Mouse (Mus musculus): ENCODE results near the gene Atg13. TPM values are rescaled to one million over a fixed set of nuclear protein-coding genes. Genes with fewer than 3 reads are reported as not detected.

The Atg13 gene
- total and polyA plus RNA-seq, 2 experiments from 2014 or later = 21.2 to 24.7 TPM

GRCm38 (mm10) chr2:91714921-91715320 is 4.5 kb upstream of the Atg13 start:
- no peak overlapping the region for H3K4me3 ChIP-seq (ENCODE audit: low read length)
- DNase-seq (ENCODE audit: low spot score) (no peak), ATAC-seq (no peak)
- H3K9ac ChIP-seq (replicated peaks; ENCODE audit: low read length) = no peak overlapping the region
- no peaks in the 10 kb centered on the region for H3K27me3 ChIP-seq (ENCODE audit: insufficient read depth, low read length)
- no peak for TF ChIP-seq CTCF (IDR thresholded peaks at IDR 0.05; ENCODE audit: low read depth)
- H3K36me3 ChIP-seq (ENCODE audit: insufficient read depth, low read length) = no peaks in the 10 kb centered on the region
- H3K9me3 ChIP-seq (ENCODE audit: low read length) = no peaks in the 10 kb centered on the region
- 73% methylated on average over 1 of the region's 1 CpGs for WGBS
- H3K4me1 ChIP-seq (ENCODE audit: insufficient read depth, low read length) = 0 out of 2 replicates have a peak, but pooled peaks cover 3% of the 10 kb centered on the region
- H3K27ac ChIP-seq = no peak overlapping the region
- H3K4me2 ChIP-seq (ENCODE audit: low read depth, low read length) = no peak overlapping the region

DNA sequence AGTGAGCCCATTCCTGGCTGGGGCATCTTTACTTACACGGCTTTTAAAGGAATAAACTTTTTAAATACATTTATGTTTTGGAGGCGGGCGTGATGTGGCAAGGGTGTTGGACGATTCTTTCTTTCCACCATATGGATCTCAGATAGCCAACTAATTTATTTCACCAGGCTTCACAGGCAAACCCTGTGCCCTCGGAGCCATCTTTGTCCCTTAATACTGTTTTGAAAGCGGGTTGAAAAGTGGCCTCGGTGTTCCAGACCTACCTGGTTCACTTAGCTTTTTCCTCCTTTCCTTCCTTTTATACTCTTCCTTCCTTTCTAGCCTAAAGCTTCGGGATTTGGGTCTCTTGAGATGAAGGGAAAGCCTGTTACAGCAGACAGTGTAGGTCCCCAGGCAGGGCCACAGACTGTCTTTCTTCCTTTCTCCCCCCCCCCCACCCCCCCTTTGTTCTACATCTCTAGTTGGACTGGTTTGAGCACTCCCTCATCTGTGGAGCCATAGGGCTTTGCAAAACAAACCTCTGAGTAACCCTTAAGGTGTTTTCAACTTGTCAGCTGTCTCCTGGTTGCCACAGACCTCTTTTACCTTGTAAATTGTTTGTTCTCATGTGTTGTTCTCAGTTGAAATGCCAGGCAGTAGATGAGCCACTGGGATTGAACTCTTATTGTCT is 1.0 kb upstream of the Atg13 start:
- Histone ChIP-seq H3K9me3 (ENCODE audit: low read length) (no peaks in the 10 kb centered on the region), H3K36me3 (ENCODE audit: insufficient read depth, low read length) (no peaks in the 10 kb centered on the region), H3K27ac (peak overlapping the region; percentile 79), H3K4me2 (ENCODE audit: low read depth, low read length) (peak overlapping the region; percentile 84), H3K4me1 (ENCODE audit: insufficient read depth, low read length) (peaks cover 8% of the 10 kb centered on the region), H3K9ac (replicated peaks; ENCODE audit: low read length) (peak overlapping the region; percentile 75), H3K27me3 (ENCODE audit: insufficient read depth, low read length) (no peaks in the 10 kb centered on the region), H3K4me3 (ENCODE audit: low read length) (peak overlapping the region; percentile 77)
- DNase-seq (ENCODE audit: low spot score) (no peak), ATAC-seq (no peak)
- 5% methylated on average over 8 of the region's 8 CpGs for WGBS
- no peak for TF ChIP-seq CTCF (IDR thresholded peaks at IDR 0.05; ENCODE audit: low read depth)

- no peak for TF ChIP-seq CTCF (IDR thresholded peaks at IDR 0.05; ENCODE audit: low read depth)
- Histone ChIP-seq H3K27me3 (ENCODE audit: insufficient read depth, low read length) (no peaks in the 10 kb centered on the region), H3K9me3 (ENCODE audit: low read length) (no peaks in the 10 kb centered on the region), H3K4me3 (ENCODE audit: low read length) (no peak overlapping the region), H3K36me3 (ENCODE audit: insufficient read depth, low read length) (no peaks in the 10 kb centered on the region), H3K4me2 (ENCODE audit: low read depth, low read length) (no peak overlapping the region), H3K27ac (no peak overlapping the region), H3K9ac (replicated peaks; ENCODE audit: low read length) (no peak overlapping the region), H3K4me1 (ENCODE audit: insufficient read depth, low read length) (peaks cover 8% of the 10 kb centered on the region)
- WGBS = 93% methylated on average over 6 of the region's 6 CpGs
- no peak for DNase-seq (ENCODE audit: low spot score)
- no peak for ATAC-seq
Measured at GRCm38 (mm10) chr2:91708361-91708760, 2.0 kb downstream of the Atg13 start.

DNA sequence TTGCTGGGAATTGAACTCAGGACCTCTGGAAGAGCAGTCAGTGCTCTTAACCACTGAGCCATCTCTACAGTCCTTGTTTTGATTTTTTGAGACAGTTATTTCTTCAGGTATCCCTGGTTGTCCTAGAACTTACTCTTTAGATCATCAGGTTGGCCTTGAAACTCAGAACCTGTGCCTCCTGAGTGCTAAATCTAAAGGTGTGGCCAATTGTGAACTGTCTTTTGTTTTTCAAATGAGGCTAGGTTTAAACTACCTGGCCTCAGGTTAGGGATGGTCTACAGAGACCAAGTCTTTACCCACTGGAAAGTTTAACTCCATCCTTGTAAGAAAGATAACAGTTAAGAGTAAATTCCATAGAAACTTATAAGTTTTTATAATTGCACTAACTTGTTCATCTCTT is 3.9 kb downstream of the Atg13 start:
- ATAC-seq = no peak
- H3K9ac ChIP-seq (replicated peaks; ENCODE audit: low read length) = no peak overlapping the region
- H3K4me1 ChIP-seq (ENCODE audit: insufficient read depth, low read length) = peaks cover 5% of the 10 kb centered on the region
- no peak for DNase-seq (ENCODE audit: low spot score)
- no peak overlapping the region for H3K4me3 ChIP-seq (ENCODE audit: low read length)
- H3K27ac ChIP-seq = no peak overlapping the region
- no peak for TF ChIP-seq CTCF (IDR thresholded peaks at IDR 0.05; ENCODE audit: low read depth)
- H3K9me3 ChIP-seq (ENCODE audit: low read length) = no peaks in the 10 kb centered on the region
- H3K27me3 ChIP-seq (ENCODE audit: insufficient read depth, low read length) = no peaks in the 10 kb centered on the region
- no peaks in the 10 kb centered on the region for H3K36me3 ChIP-seq (ENCODE audit: insufficient read depth, low read length)
- H3K4me2 ChIP-seq (ENCODE audit: low read depth, low read length) = no peak overlapping the region

- H3K9ac ChIP-seq (replicated peaks; ENCODE audit: low read length) = no peak overlapping the region
- H3K4me3 ChIP-seq (ENCODE audit: low read length) = no peak overlapping the region
- ATAC-seq (no peak), DNase-seq (ENCODE audit: low spot score) (no peak)
- no peaks in the 10 kb centered on the region for H3K9me3 ChIP-seq (ENCODE audit: low read length)
- no peak overlapping the region for H3K4me2 ChIP-seq (ENCODE audit: low read depth, low read length)
- WGBS = 84% methylated on average over 6 of the region's 6 CpGs
- H3K27me3 ChIP-seq (ENCODE audit: insufficient read depth, low read length) = no peaks in the 10 kb centered on the region
- H3K4me1 ChIP-seq (ENCODE audit: insufficient read depth, low read length) = peaks cover 5% of the 10 kb centered on the region
- no peak for TF ChIP-seq CTCF (IDR thresholded peaks at IDR 0.05; ENCODE audit: low read depth)
- no peak overlapping the region for H3K27ac ChIP-seq
- no peaks in the 10 kb centered on the region for H3K36me3 ChIP-seq (ENCODE audit: insufficient read depth, low read length)
Measured at GRCm38 (mm10) chr2:91705736-91706135, 4.6 kb downstream of the Atg13 start.

GRCm38 (mm10) chr2:91701366-91701765 is 9.0 kb downstream of the Atg13 start:
- no peaks in the 10 kb centered on the region for H3K36me3 ChIP-seq (ENCODE audit: insufficient read depth, low read length)
- no peaks in the 10 kb centered on the region for H3K27me3 ChIP-seq (ENCODE audit: insufficient read depth, low read length)
- WGBS = 97% methylated on average over 2 of the region's 2 CpGs
- no peaks in the 10 kb centered on the region for H3K4me1 ChIP-seq (ENCODE audit: insufficient read depth, low read length)
- ATAC-seq (no peak), DNase-seq (ENCODE audit: low spot score) (no peak)
- H3K27ac ChIP-seq = no peak overlapping the region
- no peaks in the 10 kb centered on the region for H3K9me3 ChIP-seq (ENCODE audit: low read length)
- H3K4me2 ChIP-seq (ENCODE audit: low read depth, low read length) = no peak overlapping the region
- no peak overlapping the region for H3K4me3 ChIP-seq (ENCODE audit: low read length)
- no peak overlapping the region for H3K9ac ChIP-seq (replicated peaks; ENCODE audit: low read length)
- TF ChIP-seq CTCF (IDR thresholded peaks at IDR 0.05; ENCODE audit: low read depth) = no peak

DNA sequence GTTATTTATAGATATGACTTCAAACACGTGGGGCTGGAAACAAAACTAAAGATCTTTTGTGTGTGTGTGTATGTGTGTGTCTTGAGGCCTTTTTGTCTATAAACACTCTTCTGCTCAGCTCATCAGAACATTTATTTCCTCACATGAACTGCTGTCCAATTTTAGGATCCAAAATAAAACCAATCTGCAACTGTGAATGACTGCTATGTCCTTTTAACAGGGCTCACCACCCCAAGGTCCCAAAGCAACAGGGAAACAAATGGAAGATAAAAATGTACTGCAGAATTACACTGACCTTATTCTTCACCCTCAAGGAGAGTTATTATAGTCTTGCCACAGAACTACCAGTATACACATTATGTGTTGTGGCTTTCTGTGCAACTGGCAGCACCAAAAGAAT is 11.2 kb downstream of the Atg13 start:
- no peak for ATAC-seq
- Histone ChIP-seq H3K4me3 (ENCODE audit: low read length) (no peak overlapping the region), H3K9me3 (ENCODE audit: low read length) (no peaks in the 10 kb centered on the region), H3K4me2 (ENCODE audit: low read depth, low read length) (no peak overlapping the region), H3K4me1 (ENCODE audit: insufficient read depth, low read length) (no peaks in the 10 kb centered on the region), H3K36me3 (ENCODE audit: insufficient read depth, low read length) (no peaks in the 10 kb centered on the region; the same call in 1 of the 2 replicates), H3K27ac (no peak overlapping the region), H3K27me3 (ENCODE audit: insufficient read depth, low read length) (no peaks in the 10 kb centered on the region), H3K9ac (replicated peaks; ENCODE audit: low read length) (no peak overlapping the region)
- 91% methylated on average over 1 of the region's 1 CpGs for WGBS
- no peak for TF ChIP-seq CTCF (IDR thresholded peaks at IDR 0.05; ENCODE audit: low read depth)
- DNase-seq (ENCODE audit: low spot score) = no peak

All from hindbrain, postnatal 0 days (tissue).